Mouse (Mus musculus) inflammation-experienced regulatory T-cells, adult 6 months (primary cell): ENCODE measurements around the gene Ruvbl1. TPM values are rescaled to one million over a fixed set of nuclear protein-coding genes. Genes with fewer than 3 reads are reported as not detected.
A peak's percentile ranks its signal among the peaks of the same experiment; 100 is the strongest.

ENCODE experiments used
- ATAC-seq: one replicate; pipeline ENCODE4 v1.8.0; 2017
- polyA plus RNA-seq, 3 experiments: library from polyadenylated mRNA; unstranded; fragments of 100-300 nt; shearing (Covaris generic); gene quantifications; one replicate each; pipeline ENCODE4 v1.2.1; 2017

The Ruvbl1 gene
- polyA plus RNA-seq, 3 experiments from 2014 or later = 51.3 to 68.4 (median 59.4) TPM

DNA sequence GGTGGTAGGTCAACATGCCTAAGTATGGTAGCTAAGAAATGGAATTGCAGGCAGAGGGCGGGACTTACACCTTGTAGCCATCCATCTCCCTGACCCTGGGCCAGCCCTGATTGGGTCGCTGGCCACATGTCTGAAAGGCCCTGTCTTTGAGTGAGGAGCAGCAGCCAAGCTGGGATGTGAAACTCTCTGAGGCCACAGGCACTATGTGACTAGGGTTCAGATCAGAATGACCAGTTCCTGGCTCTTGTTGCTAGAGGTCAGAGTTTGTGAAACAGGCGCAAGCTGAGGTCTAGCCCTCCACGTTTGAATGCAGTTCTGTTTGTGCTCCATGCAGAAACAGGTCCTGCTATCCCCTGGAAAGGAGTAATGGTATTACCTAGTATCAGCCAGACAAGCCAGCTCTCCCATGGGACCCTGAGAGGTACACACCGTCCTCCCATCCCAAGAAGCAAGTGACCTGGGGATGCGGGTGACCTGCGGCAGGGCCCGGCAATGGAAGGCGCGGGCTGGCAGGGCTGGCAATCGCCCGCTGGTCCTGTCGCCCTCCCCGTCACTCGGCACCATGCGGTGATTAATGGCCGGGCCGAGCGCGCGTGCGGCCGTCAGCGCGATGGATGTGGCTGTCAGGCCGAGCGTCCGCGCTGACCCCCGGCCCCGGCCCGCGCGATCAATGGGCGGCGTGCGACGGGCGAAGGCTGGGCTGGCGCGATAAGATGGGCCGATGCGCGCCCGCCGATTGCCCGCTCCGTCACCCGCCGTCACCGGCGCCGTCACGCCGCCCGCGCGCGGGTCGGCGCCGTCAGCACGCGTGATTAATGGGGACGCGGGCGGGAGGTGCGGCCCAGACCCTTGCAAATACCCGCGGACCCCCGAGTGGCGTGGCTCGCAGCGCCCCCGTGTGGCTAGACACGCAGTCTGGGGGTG lies 34.5 kb downstream of the Ruvbl1 start:
- ATAC-seq = peak; percentile 41

DNA sequence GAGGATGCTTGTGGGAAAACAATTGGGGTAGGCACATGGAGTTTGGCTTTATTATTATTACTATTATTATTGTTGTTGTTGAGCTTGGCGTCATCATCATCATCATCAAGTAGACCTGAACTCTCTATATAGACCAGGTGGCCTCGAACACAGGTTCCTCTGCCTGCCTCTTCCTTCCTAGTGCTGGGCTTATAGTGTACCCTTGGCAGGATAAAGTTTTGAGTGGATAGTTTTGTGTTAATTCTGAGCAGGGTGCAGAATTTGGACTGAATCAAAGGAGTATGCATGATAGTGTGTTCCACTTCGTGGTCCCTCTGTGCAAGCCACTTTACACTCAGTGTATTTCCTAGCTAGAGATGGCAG lies 35.2 kb downstream of the Ruvbl1 start:
- no peak for ATAC-seq

DNA sequence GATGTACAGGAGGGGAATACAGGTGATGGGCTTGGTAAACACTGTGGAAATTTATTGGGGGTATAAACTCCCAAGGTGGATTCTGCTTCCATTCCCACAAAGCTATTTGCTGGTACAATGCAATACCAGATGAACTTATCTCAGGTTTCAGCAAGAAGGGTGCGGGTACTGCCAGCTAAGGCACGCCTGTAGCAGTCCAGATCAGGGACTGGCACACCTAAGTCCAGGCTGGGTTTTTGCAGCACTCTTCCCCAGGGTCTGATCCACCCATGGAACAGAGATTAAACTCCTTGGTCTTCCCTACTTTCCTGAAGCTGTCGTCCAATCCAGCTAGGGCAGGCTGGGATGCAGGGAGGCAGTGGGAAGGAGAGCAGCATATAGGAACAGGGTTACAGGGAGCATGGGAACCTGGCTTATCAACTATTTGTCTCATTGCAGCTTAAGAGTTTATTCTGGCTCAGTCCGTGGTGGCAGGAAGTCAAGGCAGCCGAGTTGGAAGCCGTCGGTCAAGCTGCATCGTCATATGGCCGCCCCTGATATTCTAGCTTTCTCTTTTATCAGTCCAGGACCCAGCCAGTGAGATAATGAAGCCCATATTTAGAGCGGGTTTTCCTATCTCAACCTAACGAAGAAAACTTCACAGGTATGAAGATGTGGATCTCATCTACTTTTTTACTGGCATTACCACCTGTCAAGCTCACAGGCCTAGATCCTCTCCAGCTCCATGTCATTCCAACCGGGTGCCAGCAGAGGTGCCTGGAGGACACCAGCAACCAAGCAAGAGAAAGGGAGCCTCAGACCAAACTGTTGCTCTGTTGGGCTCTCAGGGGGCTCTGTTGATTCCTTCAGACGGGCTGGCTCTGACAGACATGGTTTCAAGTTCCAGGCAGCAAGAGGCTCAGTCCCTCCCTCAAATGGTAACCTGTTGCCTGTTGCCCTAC lies 37.1 kb downstream of the Ruvbl1 start:
- no peak for ATAC-seq

DNA sequence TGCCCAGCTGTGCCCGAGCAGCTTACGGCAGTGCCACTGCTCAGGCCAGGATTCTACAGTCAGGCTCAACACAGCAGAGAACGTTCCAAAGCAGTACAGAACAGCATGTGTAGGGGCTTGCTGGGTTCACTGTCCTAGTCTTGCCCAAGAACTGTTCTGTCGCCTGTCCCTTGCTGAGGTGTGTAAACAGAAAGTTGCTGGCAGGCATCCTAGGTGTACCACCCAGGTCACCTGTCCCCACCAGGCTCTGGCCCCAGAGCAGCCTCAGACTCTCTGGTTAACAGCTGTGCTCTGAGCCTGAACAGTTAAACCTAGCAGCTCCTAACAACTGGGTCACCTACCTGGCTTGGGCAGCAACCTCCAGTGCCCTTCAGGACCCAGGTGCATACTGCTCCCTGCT lies 37.8 kb downstream of the Ruvbl1 start:
- ATAC-seq = no peak

DNA sequence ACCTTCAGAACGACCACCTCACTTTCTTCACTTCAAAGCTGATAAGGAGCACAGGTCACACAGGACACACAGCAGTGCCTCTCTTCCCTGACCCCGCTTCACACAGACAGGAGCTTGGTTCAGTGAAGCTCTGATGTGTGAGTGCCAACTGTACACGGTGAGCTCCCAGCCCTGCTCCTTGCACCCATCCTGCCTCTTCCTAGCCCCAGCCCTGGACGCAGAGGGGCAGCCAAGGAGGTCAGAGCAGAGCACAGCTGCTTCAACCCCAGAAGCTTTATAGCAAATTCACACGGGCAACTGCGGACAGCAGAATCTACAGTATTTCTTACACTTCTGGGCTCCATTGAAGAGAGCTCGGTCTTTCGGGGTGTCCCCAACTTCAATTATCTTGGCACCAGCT lies 48.8 kb downstream of the Ruvbl1 start:
- no peak for ATAC-seq

DNA sequence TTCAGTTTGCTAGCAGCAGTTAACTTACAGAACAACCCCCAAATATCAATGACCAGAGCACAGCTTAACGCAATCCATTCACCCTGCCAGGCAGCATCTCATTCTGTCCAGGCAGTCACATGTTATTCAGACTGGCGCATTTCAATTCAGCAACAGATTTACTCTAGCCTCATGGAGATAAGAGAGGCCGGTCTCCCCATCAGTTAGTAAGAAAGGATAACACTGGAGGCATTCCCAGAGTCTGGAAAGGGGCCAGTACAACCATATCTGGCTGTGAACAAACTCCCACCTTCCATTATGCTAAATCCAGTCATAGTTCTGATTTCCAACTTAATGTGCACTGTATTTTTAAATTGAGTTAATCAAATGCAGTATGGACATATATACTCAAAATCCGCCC lies 49.3 kb downstream of the Ruvbl1 start:
- ATAC-seq = no peak

DNA sequence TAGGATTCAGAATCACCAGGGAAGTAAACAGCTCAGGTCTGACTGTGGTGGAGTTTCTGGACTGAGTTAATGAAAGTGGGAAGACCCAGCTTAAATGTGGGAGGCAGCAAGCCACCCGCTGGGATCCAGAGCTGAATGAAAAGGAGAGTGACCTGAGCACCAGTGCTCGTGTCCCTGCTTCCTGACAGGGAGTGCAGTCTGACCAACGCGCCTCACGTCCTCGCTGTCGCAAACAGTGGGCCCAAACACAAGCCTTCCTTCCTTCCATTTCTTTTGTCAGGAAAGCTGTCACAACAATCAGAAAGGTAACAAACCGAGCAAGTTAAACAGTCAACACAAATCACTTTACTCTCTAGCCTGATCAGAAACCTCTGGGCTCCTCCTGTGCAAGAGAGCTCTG lies 50.8 kb downstream of the Ruvbl1 start:
- no peak for ATAC-seq

DNA sequence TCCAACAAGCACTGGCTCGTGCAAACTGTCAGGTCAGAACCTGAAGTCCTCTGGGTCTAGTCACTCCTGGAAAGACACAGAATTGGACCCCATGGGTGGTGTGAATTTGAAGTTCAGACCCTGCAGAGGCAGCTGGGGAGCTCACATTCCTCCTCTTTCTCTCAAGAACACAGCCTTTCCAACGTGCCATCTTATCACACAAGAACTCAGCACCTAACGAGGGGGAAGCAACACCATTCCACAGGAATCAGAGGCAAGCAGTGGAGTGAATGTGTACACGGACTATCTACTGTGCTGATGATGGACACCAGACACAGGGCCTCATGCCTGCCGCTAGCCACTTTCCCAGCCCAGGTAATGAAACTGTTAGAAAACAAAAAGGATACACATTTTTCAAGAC lies 51.5 kb downstream of the Ruvbl1 start:
- ATAC-seq = no peak

DNA sequence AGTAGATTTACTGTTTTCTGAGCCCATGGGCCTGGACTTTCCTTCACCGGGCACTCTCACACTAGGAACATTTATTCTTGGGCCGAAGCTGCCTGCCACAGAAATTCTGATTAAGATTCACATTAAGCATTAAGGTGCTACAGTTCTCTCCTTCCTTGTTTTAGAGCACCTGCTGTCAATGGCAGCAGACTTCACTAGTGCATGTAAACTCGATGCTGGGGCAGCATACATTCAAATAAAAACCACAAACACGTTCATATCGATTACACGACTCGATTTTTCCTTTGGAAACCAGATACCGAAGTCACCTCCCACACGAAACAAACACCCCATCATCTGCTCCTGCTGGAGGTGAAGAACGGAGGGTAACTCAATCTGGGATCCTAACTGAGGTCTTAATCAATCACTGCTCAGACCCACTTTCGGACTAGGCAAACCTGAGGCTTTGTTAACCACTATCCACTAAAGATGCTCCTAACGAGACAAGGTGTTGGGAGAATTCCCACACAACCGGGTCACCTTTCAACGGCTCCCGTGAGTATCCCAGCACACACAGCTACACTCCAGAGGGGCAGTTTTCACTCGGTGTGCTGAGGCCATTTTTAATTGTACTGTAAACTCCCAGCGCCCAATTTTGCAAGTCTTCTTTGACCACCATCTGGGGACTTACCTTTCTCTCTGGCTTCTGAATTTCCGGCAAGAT lies 52.6 kb downstream of the Ruvbl1 start:
- ATAC-seq = peak; percentile 4

DNA sequence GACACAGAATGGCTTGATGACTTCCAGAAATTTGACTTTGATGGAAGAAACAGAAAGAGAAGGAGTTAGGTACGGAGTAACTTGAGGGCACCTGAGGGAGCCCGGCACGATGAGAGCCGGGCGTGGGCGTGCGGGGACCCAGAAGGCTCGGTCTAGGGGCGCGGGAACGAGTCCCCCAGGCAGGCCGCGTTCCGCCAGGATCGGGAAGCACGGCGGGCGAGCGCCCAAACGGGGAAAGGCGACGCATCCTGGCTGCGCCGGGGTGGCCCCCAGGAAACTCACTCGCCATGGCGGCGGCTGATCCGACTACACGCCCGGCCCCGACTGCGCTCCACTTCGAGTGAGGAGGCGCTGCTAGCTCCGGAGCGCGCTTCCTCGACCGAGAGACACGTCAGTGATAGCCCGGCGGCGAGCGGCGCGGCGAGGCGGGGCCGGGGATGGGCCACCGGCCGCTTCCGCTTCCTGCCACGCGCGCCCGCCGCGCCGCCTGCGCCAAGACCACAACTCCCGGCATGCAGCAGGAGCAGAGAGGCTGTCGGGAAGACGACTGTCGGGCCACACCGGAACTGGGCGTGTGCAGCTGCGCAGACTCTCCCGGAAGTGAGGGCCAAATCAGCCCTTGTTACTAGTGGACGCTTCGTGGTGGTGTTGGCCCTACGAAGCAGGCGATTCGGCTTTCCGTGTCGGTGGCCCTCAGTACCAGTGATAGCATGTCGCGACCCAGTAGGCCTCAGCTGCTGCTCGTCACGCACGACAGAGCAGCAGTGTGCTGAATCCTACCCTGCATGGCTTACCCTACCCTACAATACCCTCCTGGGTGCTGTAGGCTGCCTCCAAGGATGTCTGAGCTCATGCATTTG lies 53.4 kb downstream of the Ruvbl1 start, which contains the start of gene Sec61a1:
TSS of gene Sec61a1 (minus strand) at position 502 of the 860 bp plus-strand sequence.
- peak; percentile 93 for ATAC-seq

DNA sequence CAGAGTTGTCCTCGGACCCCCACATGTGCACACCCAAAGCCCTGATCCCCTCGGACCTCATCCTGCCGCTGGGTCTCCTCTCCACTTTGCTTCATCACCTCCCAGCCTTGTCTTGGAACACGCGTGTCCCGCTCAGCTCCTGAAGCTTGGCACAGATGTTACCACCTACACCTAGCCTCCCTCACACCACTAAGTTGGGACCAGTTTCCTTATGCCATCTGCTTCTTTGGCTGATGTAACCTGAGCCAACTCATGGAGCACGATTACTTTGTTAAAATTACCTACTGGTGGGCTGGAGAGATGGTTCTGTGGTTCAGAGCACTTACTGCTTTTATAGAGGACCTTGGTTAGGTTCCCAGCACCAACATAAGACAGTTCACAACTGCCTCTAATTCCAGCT lies 56.6 kb downstream of the Ruvbl1 start:
- no peak for ATAC-seq

DNA sequence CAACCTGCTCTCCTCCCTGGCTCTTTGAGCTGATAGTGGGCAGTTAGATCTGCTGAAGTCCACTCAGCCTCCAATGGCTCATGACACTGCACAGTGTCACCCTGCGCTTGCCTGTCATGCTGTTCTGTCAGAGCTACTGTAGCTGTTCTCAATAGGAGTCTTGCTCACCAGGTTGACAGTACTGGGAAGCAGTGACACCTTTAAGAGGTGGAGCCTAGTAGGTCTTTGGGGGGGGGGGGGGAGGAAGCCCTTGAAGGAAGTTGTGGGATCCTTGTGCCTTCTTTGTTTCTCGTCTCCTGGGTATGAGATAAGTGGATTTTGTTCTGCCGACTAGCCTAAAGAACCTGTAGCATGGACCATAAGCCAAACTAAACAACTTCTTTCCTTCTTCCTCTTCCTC lies 57.4 kb downstream of the Ruvbl1 start:
- no peak for ATAC-seq

DNA sequence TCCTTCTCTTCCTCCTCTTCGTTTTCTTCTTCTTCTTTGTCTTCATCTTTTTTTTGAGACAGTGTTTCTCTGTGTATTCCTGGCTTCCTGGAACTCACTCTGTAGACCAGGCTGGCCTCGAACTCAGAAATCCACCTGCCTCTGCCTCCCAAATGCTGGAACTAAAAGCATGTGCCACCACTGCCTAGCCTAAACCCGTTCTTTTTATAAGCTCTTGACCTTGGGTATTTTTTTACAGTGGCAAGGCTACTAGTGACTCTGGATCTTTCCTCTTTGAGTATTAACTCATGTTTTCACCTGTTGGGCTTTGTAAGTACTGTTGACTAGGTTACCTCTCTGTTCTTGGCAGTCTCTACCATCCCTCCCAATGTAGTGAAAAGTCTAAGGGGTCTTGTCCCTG lies 57.8 kb downstream of the Ruvbl1 start:
- ATAC-seq = no peak

DNA sequence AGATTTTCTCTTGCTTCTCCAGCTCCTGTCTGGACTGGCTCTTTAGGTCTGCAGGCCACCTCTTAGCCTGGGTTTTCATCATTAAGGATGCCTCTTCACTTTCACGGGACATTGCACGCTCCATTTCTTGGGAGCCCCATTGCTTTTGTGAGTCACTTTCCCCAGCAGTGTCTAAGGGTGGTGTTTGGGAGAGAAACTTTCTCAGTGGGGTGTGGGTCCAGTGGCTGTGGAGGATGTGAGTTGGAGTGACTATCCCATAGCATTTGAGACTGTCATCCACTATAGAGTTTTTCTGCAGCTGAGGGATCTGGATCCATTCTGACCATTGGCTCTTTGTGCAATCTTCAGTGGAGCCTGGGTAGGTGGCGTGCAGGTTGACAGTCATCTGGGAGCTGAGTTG lies 58.2 kb downstream of the Ruvbl1 start:
- ATAC-seq = no peak

DNA sequence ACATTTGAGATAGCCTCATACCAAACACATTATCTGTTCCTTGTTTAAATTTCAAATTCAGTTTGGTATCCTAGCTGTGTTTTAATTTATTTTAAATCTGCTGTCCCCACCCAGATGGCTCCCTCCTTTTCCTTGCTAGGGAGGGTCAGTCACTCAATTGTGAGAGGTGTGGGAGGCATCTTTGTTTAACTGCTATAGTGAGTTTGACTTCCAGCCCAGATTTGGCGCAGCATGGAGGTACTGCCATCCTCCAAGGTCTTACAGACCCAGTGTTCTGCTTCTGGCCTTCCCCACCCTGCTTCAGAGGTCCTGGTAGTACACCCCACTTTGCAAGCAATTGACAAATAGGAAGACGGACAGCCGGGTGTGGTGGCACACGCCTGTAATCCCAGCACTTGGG lies 58.8 kb downstream of the Ruvbl1 start:
- ATAC-seq = no peak

DNA sequence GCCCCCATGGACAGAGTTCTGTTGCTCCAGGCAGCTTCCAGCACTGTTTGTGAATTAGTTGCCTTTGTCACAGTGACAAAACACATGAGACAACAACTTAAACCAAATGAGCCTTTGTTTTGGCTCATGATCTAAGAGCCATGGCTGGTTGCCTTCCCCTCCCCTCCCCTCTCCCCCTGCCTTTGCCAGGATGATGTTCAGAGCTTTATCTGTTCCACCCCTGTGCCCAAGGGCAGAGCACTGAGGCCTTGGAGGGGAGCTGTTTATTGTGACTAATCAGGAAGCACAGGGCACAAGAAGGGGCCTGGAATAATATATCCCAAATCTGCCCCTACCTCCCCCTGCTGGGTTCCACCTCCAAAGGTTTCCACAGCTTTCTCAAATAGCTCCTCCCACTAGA lies 65.1 kb downstream of the Ruvbl1 start:
- ATAC-seq = no peak

DNA sequence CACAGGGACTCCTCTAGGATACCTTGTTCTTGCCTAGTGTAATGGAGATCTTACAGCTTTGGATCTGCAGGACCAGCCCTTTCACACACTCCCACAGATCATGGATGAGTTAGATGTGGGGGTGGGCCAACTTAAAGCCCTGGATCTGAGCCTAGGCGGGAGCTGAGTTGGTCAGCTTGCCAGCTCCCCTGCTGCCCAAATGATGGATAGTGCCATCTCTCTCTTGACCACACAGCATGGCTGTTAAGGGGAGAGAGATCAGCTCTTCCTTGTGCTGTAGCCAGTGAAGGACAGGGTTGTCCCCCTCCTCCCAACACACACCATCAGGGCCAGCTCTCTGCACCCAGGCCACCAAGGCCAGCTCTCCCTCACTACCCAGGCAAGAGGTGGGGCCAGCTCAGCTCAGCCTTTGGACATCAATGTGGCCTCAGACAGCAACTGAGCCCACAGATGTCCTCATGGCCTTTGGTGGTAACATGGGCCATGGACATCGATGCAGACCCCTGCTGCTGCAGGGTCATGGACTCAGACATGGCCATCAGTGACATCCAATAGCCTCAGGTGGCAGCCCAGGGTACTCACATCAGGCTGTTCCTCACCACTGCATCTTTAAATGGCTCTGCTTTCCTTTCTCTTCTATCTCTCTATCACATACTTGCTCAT lies 75.0 kb downstream of the Ruvbl1 start:
- no peak for ATAC-seq

DNA sequence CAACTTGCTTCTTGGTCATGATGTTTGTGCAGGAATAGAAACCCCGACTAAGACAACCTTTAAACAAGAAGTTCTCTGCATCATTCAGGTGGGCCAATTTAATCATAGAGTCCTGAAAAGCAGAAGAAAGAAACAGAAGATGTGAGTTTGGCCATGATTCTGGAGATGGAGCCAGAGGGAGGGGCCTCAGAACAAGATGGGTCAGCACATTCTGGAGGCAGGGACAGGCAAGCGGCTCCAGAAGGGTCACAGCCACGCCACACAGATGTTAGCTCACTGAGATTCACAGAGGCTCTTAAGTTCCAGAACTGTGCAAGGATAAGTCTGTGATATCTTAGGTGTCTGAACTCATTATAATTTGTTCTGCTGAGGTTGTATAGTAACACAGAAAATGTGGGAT lies 79.0 kb downstream of the Ruvbl1 start:
- no peak for ATAC-seq

DNA sequence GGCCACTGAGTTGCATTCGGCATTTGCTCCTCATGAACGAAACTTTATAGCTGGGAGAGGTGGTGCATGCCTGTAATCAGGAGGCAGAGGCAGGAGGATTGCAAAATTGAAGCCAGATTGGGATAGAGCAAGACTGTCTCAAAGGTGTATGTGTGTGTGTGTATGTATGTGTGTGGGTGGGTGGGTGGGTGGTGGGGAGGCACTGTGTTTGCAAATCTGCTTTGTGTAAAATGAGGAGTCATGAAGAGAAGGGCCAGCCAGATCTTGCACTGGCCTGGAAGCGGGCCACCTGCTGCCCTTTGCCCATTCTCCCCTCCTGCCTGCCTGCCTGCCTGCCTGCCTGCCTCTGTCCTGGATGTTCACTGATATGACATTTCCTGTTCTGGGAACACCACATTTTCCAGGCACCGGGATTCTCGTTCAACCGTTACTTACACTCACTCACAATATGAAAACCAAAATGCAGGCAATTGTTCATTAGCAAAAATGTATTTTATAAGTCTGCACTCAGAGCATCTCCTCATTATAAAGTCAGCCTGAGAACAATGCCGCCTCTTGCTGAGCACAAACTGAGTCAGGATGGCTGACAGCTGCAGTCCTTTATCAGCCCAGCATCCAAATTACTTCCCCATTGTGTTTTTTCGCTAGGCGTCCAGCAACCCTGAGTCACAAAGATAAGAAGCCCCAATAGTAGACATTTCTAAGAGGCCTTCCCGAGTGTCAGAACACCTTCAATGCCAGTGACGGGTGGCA lies 79.6 kb downstream of the Ruvbl1 start:
- ATAC-seq = no peak

DNA sequence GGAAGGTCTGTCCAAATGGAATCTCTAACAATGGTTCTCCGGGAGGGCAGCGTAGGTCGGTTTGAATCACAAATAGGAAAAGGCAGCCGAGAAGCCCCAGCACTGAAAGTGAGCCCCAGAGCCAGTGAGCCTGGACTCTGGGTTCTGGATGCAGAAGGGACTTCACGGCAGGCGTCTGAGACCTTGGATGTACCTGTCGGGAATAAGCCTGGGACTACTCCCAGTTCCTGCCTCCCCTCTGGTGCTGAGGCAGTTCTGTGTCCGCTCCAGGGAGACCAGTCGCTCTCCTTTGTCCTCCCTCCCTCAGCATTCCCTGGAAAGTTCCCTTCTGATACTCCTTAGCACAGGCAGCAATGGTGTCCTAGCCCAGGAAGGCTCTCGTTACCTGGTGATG lies 80.2 kb downstream of the Ruvbl1 start:
- ATAC-seq = no peak
